Mouse (Mus musculus) erythroblast, embryonic 14.5 days (primary cell): ENCODE measurements at regions not wholly inside any gene's neighbourhood (a gene's known extent, or its start where the extent isn't known, plus 50 kb on each side); places are given as distances from the start of the nearest gene placed in this dataset.

Experiments used
- GATA1 ChIP-seq: IDR thresholded peaks from 2 replicates; pipeline ENCODE4 v1.6.1; 2012; ENCODE audit warnings: low read length, inconsistent platforms, mixed read lengths
- TAL1 ChIP-seq: IDR thresholded peaks from 3 replicates; pipeline ENCODE4 v1.6.1; 2012; ENCODE audit warnings: low read length, inconsistent platforms, mixed read lengths

DNA sequence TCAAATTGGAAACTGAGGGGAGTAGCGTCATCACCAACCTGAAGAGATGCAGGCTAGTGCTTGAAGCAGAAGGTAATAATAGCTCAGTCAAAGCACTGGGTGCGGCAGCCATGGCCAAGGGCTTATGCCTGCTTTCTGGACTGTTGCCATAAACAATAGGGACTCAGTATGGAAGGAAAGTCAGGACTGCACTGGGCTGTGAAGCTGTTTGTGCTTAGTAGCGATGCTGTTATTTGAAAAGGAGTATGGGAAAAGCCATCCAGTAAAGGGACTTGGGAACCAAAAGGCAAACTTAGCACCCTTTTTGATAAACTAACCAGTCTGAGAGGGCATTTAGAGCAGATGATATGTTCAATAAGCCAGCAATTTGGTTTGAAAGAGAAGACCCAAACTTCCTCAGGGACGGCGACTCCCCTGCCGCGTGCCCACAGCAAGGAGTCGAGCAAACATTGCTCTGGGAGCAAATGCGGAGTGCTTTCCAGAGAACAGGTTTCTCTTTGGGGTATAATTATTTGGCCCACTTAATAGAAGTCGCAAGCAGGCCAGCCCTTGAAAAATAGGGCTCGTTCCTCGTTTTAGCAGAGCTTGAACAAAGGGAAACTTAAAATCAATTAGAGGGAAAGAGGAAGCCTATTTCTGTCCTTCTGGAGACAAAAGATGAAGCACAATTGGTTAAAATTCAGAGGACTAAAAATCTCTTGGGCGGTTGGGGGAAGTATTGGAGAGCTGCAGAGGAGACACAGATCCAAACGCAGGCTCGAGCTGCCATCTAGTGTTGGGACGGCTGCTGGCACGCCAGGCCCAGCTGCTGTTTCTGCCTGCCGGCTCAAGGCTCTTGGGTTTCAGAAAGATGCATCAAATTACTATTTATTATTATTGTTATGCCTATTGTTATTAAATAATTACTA, 1724.3 kb upstream of the Gm7489 start:
- no peak for TF ChIP-seq GATA1
- no peak for TF ChIP-seq TAL1
